Mouse (Mus musculus): ENCODE data around the gene Gm3043. TPM values are rescaled to one million over a fixed set of nuclear protein-coding genes. Genes with fewer than 3 reads are reported as not detected.
"Not testable (repeated sequence)": the region's sequence is repeated elsewhere in the genome, so short reads cannot be mapped to it uniquely, and the experiment has no call there.

Gm3043 gene
- not detected in 2 replicates for polyA plus RNA-seq (2014; fragmentation: Nextera tagmentation; extraction: Ambion mirVana)

DNA sequence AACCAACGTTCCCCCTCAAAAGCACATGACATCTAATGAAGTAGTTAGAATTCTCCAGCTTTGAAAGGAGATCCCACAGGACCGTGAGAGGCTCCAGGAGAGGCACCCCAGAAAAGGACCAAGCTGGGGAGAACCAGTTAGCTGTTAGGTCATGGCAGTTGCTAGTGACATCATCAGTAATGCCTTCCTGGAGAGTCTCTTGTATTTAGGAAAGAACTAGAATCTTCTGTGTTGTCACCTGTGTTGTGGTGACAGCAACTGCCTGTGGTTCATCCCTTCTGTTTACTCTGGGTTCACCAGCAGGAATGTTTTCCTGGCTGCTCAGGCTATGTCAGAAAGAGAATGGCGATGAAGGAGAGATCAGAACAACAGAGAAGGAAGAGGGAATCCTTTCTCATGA is at the start of gene Gm3043:
Gm3043 (plus strand) TSS at position 301 of the 400 bp plus-strand sequence.
- DNase-seq (ENCODE audit: low spot score); ATAC-seq (ENCODE audit: insufficient read depth, low FRiP score, low TSS enrichment); H3K27ac ChIP-seq (ENCODE audit: low read depth, low read length); H3K4me3 ChIP-seq (ENCODE audit: low read depth, low read length); H3K9me3 ChIP-seq (ENCODE audit: control insufficient read depth, low read length); H3K9ac ChIP-seq (ENCODE audit: low read length); H3K4me1 ChIP-seq (ENCODE audit: control insufficient read depth, insufficient read depth, low read length); H3K4me2 ChIP-seq (ENCODE audit: low read depth); H3K27me3 ChIP-seq (ENCODE audit: control insufficient read depth, insufficient read depth, low read length); H3K36me3 ChIP-seq (ENCODE audit: control insufficient read depth, insufficient read depth, low read length): not testable (repeated sequence)
- no CpG with 5 or more reads among the region's 3 CpGs for WGBS

DNA sequence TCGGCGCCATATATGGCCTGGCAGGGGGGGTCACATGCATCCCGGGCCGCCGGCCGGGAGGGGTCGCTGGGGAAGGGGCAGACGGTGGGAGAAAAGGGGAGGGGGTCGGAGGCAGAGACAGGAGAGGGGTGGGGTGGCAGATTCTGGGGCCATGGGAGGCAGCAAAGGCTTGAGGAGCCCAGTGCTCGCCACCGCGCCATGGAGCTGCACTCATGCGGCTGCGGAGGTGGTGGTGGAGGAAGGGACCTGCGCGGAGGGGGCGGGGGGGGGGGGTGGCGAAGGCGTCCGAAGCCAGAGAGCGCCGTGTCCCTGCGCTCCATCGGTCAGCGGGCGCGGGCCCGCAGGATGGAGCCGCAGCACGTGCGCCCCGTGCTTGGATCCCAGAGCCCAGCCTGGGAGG is 36.9 kb upstream of the Gm3043 start, which contains the start of gene Gm3020:
Gm3020 (plus strand) TSS at position 301 of the 400 bp plus-strand sequence.
- not testable (repeated sequence) for H3K27me3 ChIP-seq (ENCODE audit: control insufficient read depth, insufficient read depth, low read length); H3K36me3 ChIP-seq (ENCODE audit: control insufficient read depth, insufficient read depth, low read length); H3K9ac ChIP-seq (ENCODE audit: low read length); H3K27ac ChIP-seq (ENCODE audit: low read depth, low read length); H3K4me2 ChIP-seq (ENCODE audit: low read depth); DNase-seq (ENCODE audit: low spot score); H3K4me3 ChIP-seq (ENCODE audit: low read depth, low read length); ATAC-seq (ENCODE audit: insufficient read depth, low FRiP score, low TSS enrichment); H3K9me3 ChIP-seq (ENCODE audit: control insufficient read depth, low read length); H3K4me1 ChIP-seq (ENCODE audit: control insufficient read depth, insufficient read depth, low read length)
- no CpG with 5 or more reads among the region's 32 CpGs for WGBS

Other genes with a start within 250 kb of the Gm3043 start
- not detected in 2 replicates for gene Gm10408, start 239.4 kb upstream of the Gm3043 start, polyA plus RNA-seq (2014; fragmentation: Nextera tagmentation; extraction: Ambion mirVana)
- not detected in 2 replicates for gene Gm3012, start 54.3 kb upstream of the Gm3043 start, polyA plus RNA-seq (2014; fragmentation: Nextera tagmentation; extraction: Ambion mirVana)
- 1.8 and 2.3 TPM in 2 replicates for gene Gm3020, start 36.8 kb upstream of the Gm3043 start, polyA plus RNA-seq (2014; fragmentation: Nextera tagmentation; extraction: Ambion mirVana)
- gene Gm3002, start 121.3 kb downstream of the Gm3043 start, polyA plus RNA-seq (2014; fragmentation: Nextera tagmentation; extraction: Ambion mirVana) = 0.64 and 1.1 TPM in 2 replicates
- gene Gm3033, start 157.5 kb downstream of the Gm3043 start, polyA plus RNA-seq (2014; fragmentation: Nextera tagmentation; extraction: Ambion mirVana) = not detected in 2 replicates
- gene Gm2916, start 195.4 kb downstream of the Gm3043 start, polyA plus RNA-seq (2014; fragmentation: Nextera tagmentation; extraction: Ambion mirVana) = 0.13 and 0.15 TPM in 2 replicates
- gene Gm3029, start 243.0 kb downstream of the Gm3043 start, polyA plus RNA-seq (2014; fragmentation: Nextera tagmentation; extraction: Ambion mirVana) = not detected in 2 replicates

Data from neural tube, embryonic 11.5 days (tissue).